Mouse (Mus musculus): ENCODE results near the gene Msi1. TPM values are rescaled to one million over a fixed set of nuclear protein-coding genes. Genes with fewer than 3 reads are reported as not detected.
"Not testable (repeated sequence)": the region's sequence is repeated elsewhere in the genome, so short reads cannot be mapped to it uniquely, and the experiment has no call there.

The Msi1 gene
- polyA plus RNA-seq, 1 experiment = not detected

DNA sequence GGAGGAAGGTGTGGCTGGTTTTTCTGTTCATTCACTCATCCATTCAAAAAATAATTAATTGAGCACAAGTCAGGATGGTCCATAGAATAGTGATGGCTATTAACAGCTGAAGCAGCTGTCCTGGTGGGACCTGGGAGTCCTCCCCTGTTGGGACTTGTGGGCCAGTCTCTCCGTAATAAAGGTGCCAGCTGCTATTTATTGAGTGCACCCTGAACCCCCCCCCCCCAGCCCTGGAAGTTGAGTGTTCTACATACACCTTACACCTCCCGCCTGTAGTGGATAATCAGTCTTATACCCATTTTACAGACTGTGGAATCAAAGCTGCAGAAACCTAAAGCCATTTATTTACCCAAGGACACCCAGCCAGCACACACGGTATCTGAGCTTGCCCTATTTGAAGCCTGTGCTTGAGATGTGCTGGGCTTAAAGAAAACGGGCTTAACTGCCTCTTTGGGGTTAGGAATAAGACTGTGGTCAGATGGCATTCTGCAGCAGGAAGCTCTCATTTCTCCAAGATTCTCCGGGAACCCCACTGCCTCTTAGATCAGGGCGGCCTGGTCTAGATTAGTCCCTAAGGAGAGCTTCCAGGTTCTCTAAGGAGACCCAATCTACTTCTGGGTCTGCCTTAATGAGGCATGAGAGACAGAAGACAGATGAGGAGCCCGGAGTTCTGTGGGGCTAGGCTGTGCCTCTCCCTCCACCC, 8.0 kb downstream of the Msi1 start:
- WGBS = 52% methylated on average over 7 of the region's 7 CpGs
- Histone ChIP-seq H3K4me1 (ENCODE audit: control insufficient read depth, insufficient read depth, low read length) (peaks cover 41% of the 10 kb centered on the region), H3K27ac (ENCODE audit: insufficient read depth, low read depth, low read length) (peak overlapping the region; percentile 78), H3K4me3 (ENCODE audit: insufficient read depth, low read depth, low read length) (no peak overlapping the region)
- TF ChIP-seq CTCF (IDR thresholded peaks at IDR 0.05; ENCODE audit: insufficient read depth, low read depth, low read length) (no peak), POLR2A (IDR thresholded peaks at IDR 0.05; ENCODE audit: insufficient read depth, low read depth, low read length) (no peak)

DNA sequence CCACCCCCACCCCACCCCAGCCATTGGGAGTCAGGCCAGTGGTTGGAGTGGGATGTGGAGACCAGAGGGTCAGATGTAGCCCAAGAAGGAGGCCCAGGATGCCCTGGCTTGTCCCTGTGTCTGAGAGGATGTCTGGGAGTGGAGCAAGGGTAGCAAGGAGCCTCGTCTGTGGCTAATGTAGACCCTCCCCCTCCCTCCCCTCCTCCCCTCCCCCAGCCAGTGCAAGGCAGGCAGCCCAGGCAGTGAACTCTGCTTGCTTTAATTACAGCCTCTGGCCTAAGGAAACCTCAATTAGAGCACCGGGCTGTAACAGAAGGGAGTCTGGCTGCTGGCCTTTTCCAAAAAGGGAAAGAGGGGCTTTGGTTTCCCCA, 8.5 kb downstream of the Msi1 start:
- no peak for TF ChIP-seq CTCF (IDR thresholded peaks at IDR 0.05; ENCODE audit: insufficient read depth, low read depth, low read length)
- TF ChIP-seq POLR2A (IDR thresholded peaks at IDR 0.05; ENCODE audit: insufficient read depth, low read depth, low read length) = no peak
- Histone ChIP-seq H3K27ac (ENCODE audit: insufficient read depth, low read depth, low read length) (peak overlapping the region; percentile 50; the same call in 1 of the 2 replicates), H3K4me3 (ENCODE audit: insufficient read depth, low read depth, low read length) (no peak overlapping the region), H3K4me1 (ENCODE audit: control insufficient read depth, insufficient read depth, low read length) (peaks cover 38% of the 10 kb centered on the region)
- WGBS = 11% methylated on average over 2 of the region's 2 CpGs

DNA sequence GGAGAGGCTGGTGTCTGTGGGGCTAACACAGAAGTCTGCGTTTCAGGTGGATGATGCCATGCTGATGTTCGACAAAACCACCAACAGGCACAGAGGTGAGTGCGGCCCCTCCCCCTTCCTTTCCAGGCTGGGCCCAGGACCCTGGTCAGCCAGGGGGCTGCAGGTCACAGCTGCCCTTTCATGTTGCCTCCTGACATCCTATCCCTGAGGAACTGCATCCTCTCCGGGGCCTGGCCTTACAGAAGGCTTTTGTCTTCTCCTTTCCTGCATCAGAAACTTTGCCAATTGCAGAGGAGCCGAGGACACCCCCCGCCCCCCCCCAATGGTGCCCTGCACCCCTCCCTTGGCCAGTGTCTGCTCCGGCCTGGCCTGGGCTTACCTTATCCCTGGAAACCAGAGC, 9.3 kb downstream of the Msi1 start:
- WGBS = 41% methylated on average over 7 of the region's 7 CpGs
- Histone ChIP-seq H3K27ac (ENCODE audit: insufficient read depth, low read depth, low read length) (0 out of 2 replicates have a peak overlapping the region, but pooled peaks have one; percentile 50), H3K4me1 (ENCODE audit: control insufficient read depth, insufficient read depth, low read length) (peaks cover 38% of the 10 kb centered on the region), H3K4me3 (ENCODE audit: insufficient read depth, low read depth, low read length) (no peak overlapping the region)
- TF ChIP-seq CTCF (IDR thresholded peaks at IDR 0.05; ENCODE audit: insufficient read depth, low read depth, low read length) (no peak), POLR2A (IDR thresholded peaks at IDR 0.05; ENCODE audit: insufficient read depth, low read depth, low read length) (no peak)

DNA sequence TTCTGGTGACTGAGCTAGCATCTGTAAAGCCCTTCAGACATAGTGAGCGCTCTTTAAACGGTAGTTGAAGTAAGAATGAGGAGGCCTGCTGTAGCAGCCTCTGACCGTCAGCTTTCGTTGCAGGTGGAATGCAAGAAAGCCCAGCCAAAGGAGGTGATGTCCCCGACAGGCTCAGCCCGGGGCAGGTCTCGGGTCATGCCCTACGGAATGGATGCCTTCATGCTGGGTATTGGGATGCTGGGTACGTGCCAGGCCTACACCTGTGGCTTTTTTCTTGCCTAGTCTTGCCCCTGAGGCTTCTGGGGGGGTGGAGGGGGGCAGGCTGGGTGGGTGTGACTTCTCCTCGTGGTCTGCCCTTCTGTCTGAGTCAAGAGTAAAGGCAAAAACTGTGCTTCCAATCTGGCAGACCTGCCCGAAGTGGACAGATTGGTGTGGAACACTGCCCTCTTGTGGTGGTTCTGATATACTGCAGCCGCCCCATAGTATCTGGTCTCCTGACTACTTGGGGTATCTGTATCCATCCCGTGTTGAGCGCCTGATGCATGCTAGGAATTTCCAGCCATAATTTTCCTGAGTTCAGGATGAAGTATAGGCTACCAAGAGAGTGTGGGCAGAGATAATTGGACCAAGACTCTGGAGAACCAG, 11.9 kb downstream of the Msi1 start:
- Histone ChIP-seq H3K4me1 (ENCODE audit: control insufficient read depth, insufficient read depth, low read length) (peaks cover 19% of the 10 kb centered on the region), H3K27ac (ENCODE audit: insufficient read depth, low read depth, low read length) (no peak overlapping the region), H3K4me3 (ENCODE audit: insufficient read depth, low read depth, low read length) (no peak overlapping the region)
- TF ChIP-seq CTCF (IDR thresholded peaks at IDR 0.05; ENCODE audit: insufficient read depth, low read depth, low read length) = peak; percentile 31; the same call in 1 of the 2 replicates
- no peak for TF ChIP-seq POLR2A (IDR thresholded peaks at IDR 0.05; ENCODE audit: insufficient read depth, low read depth, low read length)
- WGBS = 33% methylated on average over 14 of the region's 14 CpGs

DNA sequence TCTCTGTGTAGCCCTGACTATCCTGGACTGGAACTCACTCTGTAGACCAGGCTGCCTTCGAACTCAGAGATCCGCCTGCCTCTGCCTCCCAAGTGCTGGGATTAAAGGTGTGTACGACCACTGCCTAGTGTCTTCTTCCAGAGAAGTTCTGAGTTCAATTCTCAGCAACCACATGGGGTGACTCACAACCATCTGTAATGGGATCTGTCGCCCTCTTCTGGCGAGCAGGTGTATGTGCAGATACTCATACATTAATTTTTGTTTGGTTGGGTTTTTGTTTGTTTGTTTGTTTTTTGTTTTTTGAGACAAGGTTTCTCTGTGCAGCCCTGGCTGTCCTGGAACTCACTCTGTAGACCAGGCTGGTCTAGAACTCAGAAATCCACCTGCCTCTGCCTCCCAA, 13.3 kb downstream of the Msi1 start:
- peaks cover 14% of the 10 kb centered on the region; the same call in 1 of the 2 replicates for H3K4me1 ChIP-seq (ENCODE audit: control insufficient read depth, insufficient read depth, low read length)

DNA sequence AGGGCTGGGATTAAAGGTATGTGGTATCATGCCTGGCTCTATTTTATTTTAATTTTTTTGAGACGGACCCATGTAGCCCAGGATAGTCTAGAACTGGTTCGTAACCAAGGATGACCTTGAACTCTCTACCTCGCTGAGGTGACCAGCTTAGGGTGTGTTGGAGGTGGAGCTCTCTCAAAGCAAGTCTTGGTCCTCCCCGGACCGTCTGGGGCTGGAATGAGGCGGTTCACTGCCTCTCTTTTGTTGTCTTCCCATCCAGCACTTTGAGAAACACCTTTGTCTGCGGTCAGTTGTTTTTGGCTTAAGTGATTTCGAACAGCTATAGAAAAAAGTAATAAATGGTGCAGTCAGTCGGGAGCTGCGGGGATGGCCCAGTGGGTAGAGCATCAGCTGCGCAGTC, 14.7 kb downstream of the Msi1 start:
- Histone ChIP-seq H3K4me1 (ENCODE audit: control insufficient read depth, insufficient read depth, low read length) (peaks cover 1% of the 10 kb centered on the region; the same call in 1 of the 2 replicates), H3K4me3 (ENCODE audit: insufficient read depth, low read depth, low read length) (no peak overlapping the region), H3K27ac (ENCODE audit: insufficient read depth, low read depth, low read length) (no peak overlapping the region)
- 85% methylated on average over 11 of the region's 11 CpGs for WGBS
- TF ChIP-seq CTCF (IDR thresholded peaks at IDR 0.05; ENCODE audit: insufficient read depth, low read depth, low read length) (no peak), POLR2A (IDR thresholded peaks at IDR 0.05; ENCODE audit: insufficient read depth, low read depth, low read length) (no peak)

More for the DNA sequence above, 13.3 kb downstream of the Msi1 start:
- not testable (repeated sequence) for H3K4me3 ChIP-seq (ENCODE audit: insufficient read depth, low read depth, low read length); H3K27ac ChIP-seq (ENCODE audit: insufficient read depth, low read depth, low read length)
- 77% methylated on average over 5 of the region's 5 CpGs for WGBS

DNA sequence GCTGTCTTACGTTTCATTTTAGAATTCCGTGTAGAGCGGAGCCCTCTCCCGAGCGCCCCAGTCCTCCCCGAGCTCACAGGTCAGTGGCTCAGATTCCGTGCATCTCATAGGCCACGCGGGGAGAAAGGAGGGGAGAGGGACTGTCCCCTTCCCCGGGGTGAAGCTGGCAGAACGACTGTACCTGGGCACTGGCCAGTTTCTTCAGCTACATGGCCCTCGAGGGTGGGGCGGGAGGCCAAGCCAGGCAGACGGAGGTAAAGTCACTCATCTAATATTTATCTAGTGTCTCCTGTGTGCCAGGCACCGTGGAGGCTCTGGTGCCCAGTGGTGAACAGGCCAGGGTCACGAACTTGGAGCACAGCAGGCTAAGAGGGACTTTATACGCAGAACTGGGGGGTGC, 17.7 kb downstream of the Msi1 start:
- WGBS = 79% methylated on average over 17 of the region's 17 CpGs
- Histone ChIP-seq H3K27ac (ENCODE audit: insufficient read depth, low read depth, low read length) (no peak overlapping the region), H3K4me1 (ENCODE audit: control insufficient read depth, insufficient read depth, low read length) (no peaks in the 10 kb centered on the region), H3K4me3 (ENCODE audit: insufficient read depth, low read depth, low read length) (no peak overlapping the region)
- TF ChIP-seq CTCF (IDR thresholded peaks at IDR 0.05; ENCODE audit: insufficient read depth, low read depth, low read length) (no peak), POLR2A (IDR thresholded peaks at IDR 0.05; ENCODE audit: insufficient read depth, low read depth, low read length) (no peak)

DNA sequence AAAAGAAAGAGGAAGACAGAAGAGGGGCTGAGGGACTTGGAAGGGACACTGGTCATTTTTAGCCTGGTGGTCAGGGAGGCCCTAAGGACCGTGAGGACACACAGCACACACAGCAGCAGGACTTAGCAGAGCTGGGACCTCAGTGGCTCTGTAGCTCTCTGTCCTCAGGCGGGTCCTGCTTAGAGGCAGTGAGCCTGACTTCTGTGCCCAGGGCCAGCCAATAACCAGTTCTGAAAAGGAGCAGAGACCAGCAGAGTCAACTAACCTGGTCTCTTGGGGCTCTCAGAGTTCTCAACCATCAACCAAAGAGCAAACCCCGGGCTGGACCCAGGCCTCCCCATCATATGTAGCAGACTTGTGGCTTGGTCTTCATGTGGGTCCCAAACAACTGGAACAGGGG, 19.8 kb downstream of the Msi1 start:
- Histone ChIP-seq H3K4me3 (ENCODE audit: insufficient read depth, low read depth, low read length) (no peak overlapping the region), H3K4me1 (ENCODE audit: control insufficient read depth, insufficient read depth, low read length) (no peaks in the 10 kb centered on the region), H3K27ac (ENCODE audit: insufficient read depth, low read depth, low read length) (no peak overlapping the region)
- 87% methylated on average over 3 of the region's 3 CpGs for WGBS
- no peak for TF ChIP-seq CTCF (IDR thresholded peaks at IDR 0.05; ENCODE audit: insufficient read depth, low read depth, low read length)
- TF ChIP-seq POLR2A (IDR thresholded peaks at IDR 0.05; ENCODE audit: insufficient read depth, low read depth, low read length) = no peak

DNA sequence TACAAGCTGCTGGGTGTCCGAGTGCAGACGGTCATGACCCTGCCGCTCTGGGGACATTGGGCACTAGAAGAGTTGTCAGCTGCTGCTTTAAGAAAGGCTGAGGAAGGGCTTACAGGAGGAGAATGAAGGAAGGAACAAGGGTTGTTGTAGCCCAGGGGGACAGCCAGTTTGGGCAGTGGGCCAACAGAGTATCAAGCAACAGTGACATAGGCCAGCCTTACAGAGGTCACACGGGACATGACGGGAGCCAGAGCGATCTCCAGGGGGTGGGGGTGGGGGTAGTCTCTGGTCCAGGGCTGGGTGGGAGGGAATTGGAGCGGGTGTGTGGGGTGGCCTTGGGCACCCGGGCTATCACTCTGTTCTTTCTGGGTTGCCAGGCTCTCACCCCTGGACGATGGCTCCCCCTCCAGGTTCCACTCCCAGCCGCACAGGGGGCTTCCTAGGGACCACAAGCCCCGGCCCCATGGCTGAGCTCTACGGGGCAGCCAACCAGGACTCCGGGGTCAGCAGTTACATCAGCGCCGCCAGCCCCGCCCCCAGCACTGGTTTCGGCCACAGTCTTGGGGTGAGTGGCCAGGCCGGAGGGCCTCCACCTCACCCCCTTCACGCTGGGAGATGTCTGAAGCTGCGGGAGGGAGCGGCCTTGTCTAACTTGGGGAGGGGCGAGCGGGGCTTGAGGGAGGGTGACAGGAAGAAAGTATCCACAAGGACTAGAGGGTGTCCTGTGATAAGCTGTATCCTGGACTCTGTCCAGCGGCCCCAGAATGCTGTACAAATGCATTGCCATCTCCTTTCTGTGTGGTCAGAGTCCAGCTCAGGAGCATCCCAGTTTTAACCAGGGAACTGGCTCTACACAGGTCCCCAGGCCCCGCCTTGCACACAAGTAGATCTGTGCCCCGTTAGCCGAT, 21.3 kb downstream of the Msi1 start:
- no peak for TF ChIP-seq CTCF (IDR thresholded peaks at IDR 0.05; ENCODE audit: insufficient read depth, low read depth, low read length)
- no peak for TF ChIP-seq POLR2A (IDR thresholded peaks at IDR 0.05; ENCODE audit: insufficient read depth, low read depth, low read length)
- Histone ChIP-seq H3K4me3 (ENCODE audit: insufficient read depth, low read depth, low read length) (no peak overlapping the region), H3K4me1 (ENCODE audit: control insufficient read depth, insufficient read depth, low read length) (no peaks in the 10 kb centered on the region), H3K27ac (ENCODE audit: insufficient read depth, low read depth, low read length) (no peak overlapping the region)
- 92% methylated on average over 27 of the region's 27 CpGs for WGBS

Data from olfactory bulb, adult 2 months (tissue).